Mouse (Mus musculus) MEL-GATA-1-ER (cell line): ENCODE data around the gene Rapgef4.

Source experiments
- DNase-seq: peaks from one replicate; pipeline ENCODE4 v3.0.0-alpha.2; 2012; ENCODE audit warnings: low read depth; ENCODE audit errors: extremely low read depth

Rapgef4 gene

GRCm38 (mm10) chr2:71980771-71981342 is at the start of gene Rapgef4:
TSS of gene Rapgef4 (plus strand) at chr2:71981240.
- no peak for DNase-seq

GRCm38 (mm10) chr2:71934046-71934445 is 47.0 kb upstream of the Rapgef4 start:
- no peak for DNase-seq

- no peak for DNase-seq
Observed at GRCm38 (mm10) chr2:71936711-71937110, 44.3 kb upstream of the Rapgef4 start.

- DNase-seq, result no peak
Observed at GRCm38 (mm10) chr2:71937649-71938308, 43.3 kb upstream of the Rapgef4 start.

- DNase-seq, result no peak
Observed at GRCm38 (mm10) chr2:71938716-71939393, 42.2 kb upstream of the Rapgef4 start.

GRCm38 (mm10) chr2:71941005-71941720 is 39.9 kb upstream of the Rapgef4 start:
- DNase-seq, result no peak

GRCm38 (mm10) chr2:71941721-71942087 is 39.3 kb upstream of the Rapgef4 start:
- DNase-seq, result no peak

GRCm38 (mm10) chr2:71951212-71951611 is 29.8 kb upstream of the Rapgef4 start:
- no peak for DNase-seq

- DNase-seq, result no peak
Observed at GRCm38 (mm10) chr2:71955637-71956036, 25.4 kb upstream of the Rapgef4 start.

GRCm38 (mm10) chr2:71956463-71956862 is 24.6 kb upstream of the Rapgef4 start:
- DNase-seq, result no peak

- DNase-seq, result no peak
Observed at GRCm38 (mm10) chr2:71957951-71958350, 23.1 kb upstream of the Rapgef4 start.

- DNase-seq, result no peak
Observed at GRCm38 (mm10) chr2:71958393-71958792, 22.6 kb upstream of the Rapgef4 start.

GRCm38 (mm10) chr2:71964216-71964615 is 16.8 kb upstream of the Rapgef4 start:
- DNase-seq, result no peak

GRCm38 (mm10) chr2:71965476-71965875 is 15.6 kb upstream of the Rapgef4 start:
- DNase-seq, result peak; percentile 36

- DNase-seq, result no peak
Observed at GRCm38 (mm10) chr2:71966737-71967136, 14.3 kb upstream of the Rapgef4 start.

GRCm38 (mm10) chr2:71967855-71968254 is 13.2 kb upstream of the Rapgef4 start:
- DNase-seq, result no peak

GRCm38 (mm10) chr2:71973646-71974045 is 7.4 kb upstream of the Rapgef4 start:
- no peak for DNase-seq

GRCm38 (mm10) chr2:71974143-71974846 is 6.7 kb upstream of the Rapgef4 start:
- DNase-seq, result no peak

- DNase-seq, result no peak
Observed at GRCm38 (mm10) chr2:71979981-71980380, 1.1 kb upstream of the Rapgef4 start.

- no peak for DNase-seq
Observed at GRCm38 (mm10) chr2:71981343-71981851, 357 bp downstream of the Rapgef4 start.

GRCm38 (mm10) chr2:71981896-71982295 is 856 bp downstream of the Rapgef4 start:
- no peak for DNase-seq
